Mouse (Mus musculus): ENCODE measurements around the gene Zzef1.
A peak's percentile ranks its signal among the peaks of the same experiment; 100 is the strongest.
"Not testable (repeated sequence)": the region's sequence is repeated elsewhere in the genome, so short reads cannot be mapped to it uniquely, and the experiment has no call there.

The Zzef1 gene

GRCm38 (mm10) chr11:72795455-72796295 is at the start of gene Zzef1, which contains the start of gene Cyb5d2:
TSS of gene Zzef1 (plus strand) at chr11:72796226.
TSS of gene Cyb5d2 (minus strand) at chr11:72796142.
- peak; percentile 88 for DNase-seq (ENCODE audit: extremely low spot score, low read depth, low spot score)

- DNase-seq (ENCODE audit: extremely low spot score, low read depth, low spot score) = no peak
Measured at GRCm38 (mm10) chr11:72751956-72752355, 44.1 kb upstream of the Zzef1 start.

- DNase-seq (ENCODE audit: extremely low spot score, low read depth, low spot score) = no peak
Measured at GRCm38 (mm10) chr11:72758316-72758715, 37.7 kb upstream of the Zzef1 start.

- DNase-seq (ENCODE audit: extremely low spot score, low read depth, low spot score) = no peak
Measured at GRCm38 (mm10) chr11:72759581-72759980, 36.4 kb upstream of the Zzef1 start.

GRCm38 (mm10) chr11:72760781-72761180 is 35.2 kb upstream of the Zzef1 start:
- no peak for DNase-seq (ENCODE audit: extremely low spot score, low read depth, low spot score)

- DNase-seq (ENCODE audit: extremely low spot score, low read depth, low spot score) = no peak
Measured at GRCm38 (mm10) chr11:72764270-72764669, 31.8 kb upstream of the Zzef1 start.

GRCm38 (mm10) chr11:72767716-72768115 is 28.3 kb upstream of the Zzef1 start:
- no peak for DNase-seq (ENCODE audit: extremely low spot score, low read depth, low spot score)

- DNase-seq (ENCODE audit: extremely low spot score, low read depth, low spot score) = no peak
Measured at GRCm38 (mm10) chr11:72769061-72769460, 27.0 kb upstream of the Zzef1 start.

- no peak for DNase-seq (ENCODE audit: extremely low spot score, low read depth, low spot score)
Measured at GRCm38 (mm10) chr11:72770324-72770723, 25.7 kb upstream of the Zzef1 start.

- DNase-seq (ENCODE audit: extremely low spot score, low read depth, low spot score) = no peak
Measured at GRCm38 (mm10) chr11:72770816-72771215, 25.2 kb upstream of the Zzef1 start.

- no peak for DNase-seq (ENCODE audit: extremely low spot score, low read depth, low spot score)
Measured at GRCm38 (mm10) chr11:72771461-72771860, 24.6 kb upstream of the Zzef1 start.

- not testable (repeated sequence) for DNase-seq (ENCODE audit: extremely low spot score, low read depth, low spot score)
Measured at GRCm38 (mm10) chr11:72772611-72773010, 23.4 kb upstream of the Zzef1 start.

- DNase-seq (ENCODE audit: extremely low spot score, low read depth, low spot score) = no peak
Measured at GRCm38 (mm10) chr11:72778957-72779356, 17.1 kb upstream of the Zzef1 start.

GRCm38 (mm10) chr11:72782103-72782502 is 13.9 kb upstream of the Zzef1 start:
- no peak for DNase-seq (ENCODE audit: extremely low spot score, low read depth, low spot score)

- no peak for DNase-seq (ENCODE audit: extremely low spot score, low read depth, low spot score)
Measured at GRCm38 (mm10) chr11:72782503-72782902, 13.5 kb upstream of the Zzef1 start.

GRCm38 (mm10) chr11:72792033-72792432 is 4.0 kb upstream of the Zzef1 start:
- no peak for DNase-seq (ENCODE audit: extremely low spot score, low read depth, low spot score)

GRCm38 (mm10) chr11:72795149-72795454 is 924 bp upstream of the Zzef1 start:
- no peak for DNase-seq (ENCODE audit: extremely low spot score, low read depth, low spot score)

- no peak for DNase-seq (ENCODE audit: extremely low spot score, low read depth, low spot score)
Measured at GRCm38 (mm10) chr11:72796296-72796687, 266 bp downstream of the Zzef1 start.

GRCm38 (mm10) chr11:72796773-72797338 is 830 bp downstream of the Zzef1 start:
- DNase-seq (ENCODE audit: extremely low spot score, low read depth, low spot score) = no peak

GRCm38 (mm10) chr11:72798112-72798511 is 2.1 kb downstream of the Zzef1 start:
- no peak for DNase-seq (ENCODE audit: extremely low spot score, low read depth, low spot score)

GRCm38 (mm10) chr11:72801182-72801581 is 5.2 kb downstream of the Zzef1 start:
- DNase-seq (ENCODE audit: extremely low spot score, low read depth, low spot score) = no peak

GRCm38 (mm10) chr11:72803038-72803437 is 7.0 kb downstream of the Zzef1 start:
- DNase-seq (ENCODE audit: extremely low spot score, low read depth, low spot score) = no peak

- no peak for DNase-seq (ENCODE audit: extremely low spot score, low read depth, low spot score)
Measured at GRCm38 (mm10) chr11:72804586-72804985, 8.6 kb downstream of the Zzef1 start.

Data from hindlimb bud, embryonic 11.5 days (tissue).